Mouse (Mus musculus): Measurements from ENCODE around the gene Hmx1.

GRCm38 (mm10) chr5:35395566-35396440, 6.9 kb downstream of the Hmx1 start:
- TF ChIP-seq CTCF (conservative IDR thresholded peaks at IDR 0.05; ENCODE audit: insufficient read depth, insufficient read length, low read depth, low read length) (no peak), POLR2A (IDR thresholded peaks at IDR 0.05; ENCODE audit: low read depth, low read length) (no peak)
